Mouse (Mus musculus) limb, embryonic 13.5 days (tissue): ENCODE results near the gene Sumo1. TPM values are rescaled to one million over a fixed set of nuclear protein-coding genes. Genes with fewer than 3 reads are reported as not detected.
A peak's percentile ranks its signal among the peaks of the same experiment; 100 is the strongest.
"Not testable (repeated sequence)": the region's sequence is repeated elsewhere in the genome, so short reads cannot be mapped to it uniquely, and the experiment has no call there.

Experiments
- ATAC-seq: fragments of 200-750 bp; cut with Nextera tagmentation; 2 replicates; pipeline ENCODE4 v1.8.0; 2017; ENCODE audit warnings: low read depth, moderate number of reproducible peaks, moderate TSS enrichment; ENCODE audit not compliant: low FRiP score
- H3K27ac ChIP-seq: fragments of 300-500 bp; sonication (generic); 2 replicates; pipeline ENCODE4 v1.5.1; 2015; ENCODE audit warnings: inconsistent platforms, mild to moderate bottlenecking, moderate library complexity
- H3K27me3 ChIP-seq: fragments of 300-500 bp; sonication (generic); 2 replicates; pipeline ENCODE4 v1.6.1; 2015; ENCODE audit warnings: mild to moderate bottlenecking, inconsistent platforms
- H3K36me3 ChIP-seq: fragments of 300-500 bp; sonication (generic); 2 replicates; pipeline ENCODE4 v1.6.1; 2015; ENCODE audit warnings: inconsistent platforms, mild to moderate bottlenecking, moderate library complexity
- H3K4me1 ChIP-seq: fragments of 300-500 bp; sonication (generic); 2 replicates; pipeline ENCODE4 v1.6.1; 2015; ENCODE audit warnings: inconsistent platforms
- H3K4me2 ChIP-seq: fragments of 300-500 bp; sonication (generic); replicated peaks from 2 replicates; pipeline ENCODE4 v1.6.1; 2015; ENCODE audit warnings: inconsistent platforms, mild to moderate bottlenecking, moderate library complexity
- H3K4me3 ChIP-seq: fragments of 300-500 bp; sonication (generic); 2 replicates; pipeline ENCODE4 v1.5.1; 2015; ENCODE audit warnings: moderate library complexity, mild to moderate bottlenecking, inconsistent platforms
- H3K9ac ChIP-seq: fragments of 300-500 bp; sonication (generic); 2 replicates; pipeline ENCODE4 v1.6.1; 2015; ENCODE audit warnings: mild to moderate bottlenecking, inconsistent platforms
- H3K9me3 ChIP-seq: fragments of 300-500 bp; sonication (generic); 2 replicates; pipeline ENCODE4 v1.6.1; 2016; ENCODE audit warnings: inconsistent platforms
- WGBS: fragments of 180-500 bp; shearing (Covaris S2); methylation state at CpG from one replicate; pipeline ENCODE4 v1.1.7; 2015; 5-methylcytosine and 5-hydroxymethylcytosine counted together
- polyA plus RNA-seq: library from polyadenylated mRNA; unstranded; fragments of >200 nt; fragmentation: Nextera tagmentation; extraction: Ambion mirVana; gene quantifications from 2 replicates; pipeline ENCODE4 v1.2.1, GENCODE M21; 2015

Gene Sumo1
- polyA plus RNA-seq, 1 experiment from 2014 or later = 474 TPM

GRCm38 (mm10) chr1:59630356-59630755 lies 40.3 kb downstream of the Sumo1 start:
- H3K9ac ChIP-seq = not testable (repeated sequence)

GRCm38 (mm10) chr1:59629194-59629593 lies 41.4 kb downstream of the Sumo1 start:
- 43% methylated on average over 6 of the region's 6 CpGs for WGBS

More at GRCm38 (mm10) chr1:59630356-59630755, 40.3 kb downstream of the Sumo1 start:
- not testable (repeated sequence) for H3K27ac ChIP-seq, H3K9me3 ChIP-seq, H3K36me3 ChIP-seq, H3K4me3 ChIP-seq, H3K4me2 ChIP-seq, ATAC-seq, H3K27me3 ChIP-seq
- H3K4me1 ChIP-seq = peaks cover 21% of the 10 kb centered on the region
- 93% methylated on average over 6 of the region's 6 CpGs for WGBS

GRCm38 (mm10) chr1:59625410-59625809 lies 45.2 kb downstream of the Sumo1 start:
- Histone ChIP-seq H3K9ac (no peak overlapping the region), H3K27me3 (no peaks in the 10 kb centered on the region), H3K4me2 (no peak overlapping the region), H3K4me1 (peaks cover 10% of the 10 kb centered on the region), H3K27ac (no peak overlapping the region), H3K9me3 (no peaks in the 10 kb centered on the region), H3K36me3 (no peaks in the 10 kb centered on the region), H3K4me3 (no peak overlapping the region)
- 81% methylated on average over 5 of the region's 5 CpGs for WGBS
- no peak for ATAC-seq

More at GRCm38 (mm10) chr1:59629194-59629593, 41.4 kb downstream of the Sumo1 start:
- no peaks in the 10 kb centered on the region for H3K27me3 ChIP-seq
- no peak overlapping the region for H3K4me2 ChIP-seq
- ATAC-seq = no peak
- H3K4me3 ChIP-seq = no peak overlapping the region
- no peaks in the 10 kb centered on the region for H3K36me3 ChIP-seq
- H3K4me1 ChIP-seq = peaks cover 24% of the 10 kb centered on the region
- H3K9ac ChIP-seq = no peak overlapping the region
- H3K9me3 ChIP-seq = no peaks in the 10 kb centered on the region
- H3K27ac ChIP-seq = no peak overlapping the region

GRCm38 (mm10) chr1:59623325-59624017 lies 47.2 kb downstream of the Sumo1 start:
- peak; percentile 90; the same call in 1 of the 2 replicates for ATAC-seq

GRCm38 (mm10) chr1:59619201-59619600 lies 51.4 kb downstream of the Sumo1 start:
- H3K27ac ChIP-seq = no peak overlapping the region
- no peak for ATAC-seq
- no peak overlapping the region for H3K9ac ChIP-seq
- H3K4me1 ChIP-seq = no peaks in the 10 kb centered on the region
- no peak overlapping the region for H3K4me2 ChIP-seq
- 91% methylated on average over 10 of the region's 10 CpGs for WGBS
- no peaks in the 10 kb centered on the region for H3K36me3 ChIP-seq
- no peak overlapping the region for H3K4me3 ChIP-seq
- H3K9me3 ChIP-seq = no peaks in the 10 kb centered on the region
- H3K27me3 ChIP-seq = no peaks in the 10 kb centered on the region

More at GRCm38 (mm10) chr1:59623325-59624017, 47.2 kb downstream of the Sumo1 start:
- no peak overlapping the region for H3K4me2 ChIP-seq
- no peak overlapping the region for H3K4me3 ChIP-seq
- H3K27me3 ChIP-seq = no peaks in the 10 kb centered on the region
- WGBS = 25% methylated on average over 5 of the region's 5 CpGs
- no peak overlapping the region for H3K9ac ChIP-seq
- no peak overlapping the region for H3K27ac ChIP-seq
- H3K4me1 ChIP-seq = peaks cover 10% of the 10 kb centered on the region
- H3K36me3 ChIP-seq = no peaks in the 10 kb centered on the region
- H3K9me3 ChIP-seq = no peaks in the 10 kb centered on the region

GRCm38 (mm10) chr1:59615021-59615420 lies 55.6 kb downstream of the Sumo1 start:
- no peak overlapping the region for H3K9ac ChIP-seq
- no peaks in the 10 kb centered on the region for H3K9me3 ChIP-seq
- H3K36me3 ChIP-seq = no peaks in the 10 kb centered on the region
- H3K4me3 ChIP-seq = no peak overlapping the region
- no peak overlapping the region for H3K27ac ChIP-seq
- ATAC-seq = no peak
- H3K4me1 ChIP-seq = no peaks in the 10 kb centered on the region
- H3K27me3 ChIP-seq = no peaks in the 10 kb centered on the region
- no peak overlapping the region for H3K4me2 ChIP-seq
- 88% methylated on average over 2 of the region's 2 CpGs for WGBS

GRCm38 (mm10) chr1:59613795-59614194 lies 56.8 kb downstream of the Sumo1 start:
- 36% methylated on average over 6 of the region's 6 CpGs for WGBS
- no peak overlapping the region for H3K4me3 ChIP-seq
- H3K27me3 ChIP-seq = no peaks in the 10 kb centered on the region
- H3K9me3 ChIP-seq = no peaks in the 10 kb centered on the region
- ATAC-seq = no peak; the same call in 1 of the 2 replicates
- no peak overlapping the region for H3K4me2 ChIP-seq
- no peaks in the 10 kb centered on the region for H3K36me3 ChIP-seq
- no peak overlapping the region for H3K27ac ChIP-seq
- H3K4me1 ChIP-seq = no peaks in the 10 kb centered on the region
- no peak overlapping the region for H3K9ac ChIP-seq

- no peak overlapping the region for H3K4me2 ChIP-seq
- H3K9ac ChIP-seq = no peak overlapping the region
- ATAC-seq = no peak
- H3K27ac ChIP-seq = no peak overlapping the region
- no peak overlapping the region for H3K4me3 ChIP-seq
- H3K4me1 ChIP-seq = no peaks in the 10 kb centered on the region
- WGBS = 85% methylated on average over 3 of the region's 3 CpGs
- H3K9me3 ChIP-seq = no peaks in the 10 kb centered on the region
- no peaks in the 10 kb centered on the region for H3K27me3 ChIP-seq
- no peaks in the 10 kb centered on the region for H3K36me3 ChIP-seq
These were observed 59.7 kb downstream of the Sumo1 start for GRCm38 (mm10) chr1:59610929-59611328.

GRCm38 (mm10) chr1:59609896-59610295 lies 60.7 kb downstream of the Sumo1 start:
- Histone ChIP-seq H3K4me2 (no peak overlapping the region), H3K4me3 (no peak overlapping the region), H3K9me3 (no peaks in the 10 kb centered on the region), H3K4me1 (no peaks in the 10 kb centered on the region), H3K27ac (no peak overlapping the region), H3K27me3 (no peaks in the 10 kb centered on the region), H3K9ac (no peak overlapping the region), H3K36me3 (no peaks in the 10 kb centered on the region)
- no peak for ATAC-seq
- WGBS = 60% methylated on average over 10 of the region's 10 CpGs

- H3K27me3 ChIP-seq = no peaks in the 10 kb centered on the region
- no peaks in the 10 kb centered on the region for H3K36me3 ChIP-seq
- H3K9ac ChIP-seq = no peak overlapping the region
- no peak overlapping the region for H3K4me2 ChIP-seq
- H3K4me1 ChIP-seq = no peaks in the 10 kb centered on the region
- H3K27ac ChIP-seq = no peak overlapping the region
- ATAC-seq = no peak
- H3K9me3 ChIP-seq = no peaks in the 10 kb centered on the region
- 80% methylated on average over 4 of the region's 4 CpGs for WGBS
- no peak overlapping the region for H3K4me3 ChIP-seq
These were observed 61.2 kb downstream of the Sumo1 start for GRCm38 (mm10) chr1:59609458-59609857.

- Histone ChIP-seq H3K27me3 (no peaks in the 10 kb centered on the region), H3K4me1 (no peaks in the 10 kb centered on the region), H3K27ac (no peak overlapping the region), H3K9me3 (no peaks in the 10 kb centered on the region), H3K4me2 (no peak overlapping the region), H3K4me3 (no peak overlapping the region), H3K36me3 (no peaks in the 10 kb centered on the region), H3K9ac (no peak overlapping the region)
- no peak for ATAC-seq
- 54% methylated on average over 5 of the region's 5 CpGs for WGBS
These were observed 61.7 kb downstream of the Sumo1 start for GRCm38 (mm10) chr1:59608920-59609319.

- Histone ChIP-seq H3K9ac (no peak overlapping the region), H3K27ac (no peak overlapping the region), H3K4me2 (no peak overlapping the region), H3K36me3 (no peaks in the 10 kb centered on the region), H3K4me3 (no peak overlapping the region), H3K27me3 (no peaks in the 10 kb centered on the region), H3K9me3 (no peaks in the 10 kb centered on the region), H3K4me1 (no peaks in the 10 kb centered on the region)
- no peak for ATAC-seq
- 85% methylated on average over 7 of the region's 7 CpGs for WGBS
These were observed 62.4 kb downstream of the Sumo1 start for GRCm38 (mm10) chr1:59608125-59608762.
